Mouse (Mus musculus) heart, embryonic 13.5 days (tissue): Measurements from ENCODE around the gene Cnot10. TPM values are rescaled to one million over a fixed set of nuclear protein-coding genes. Genes with fewer than 3 reads are reported as not detected.

Source experiments
- ATAC-seq: fragments of 200-750 bp; cut with Nextera tagmentation; 2 replicates; pipeline ENCODE4 v1.8.0; 2017; ENCODE audit warnings: moderate TSS enrichment; ENCODE audit not compliant: insufficient number of reproducible peaks, low FRiP score, low TSS enrichment; ENCODE audit errors: extremely low read depth
- H3K27ac ChIP-seq: fragments of 300-500 bp; sonication (generic); replicated peaks from 2 replicates; pipeline ENCODE4 v1.5.1; 2015; ENCODE audit warnings: moderate library complexity, mild to moderate bottlenecking, inconsistent platforms
- H3K27me3 ChIP-seq: fragments of 300-500 bp; sonication (generic); replicated peaks from 2 replicates; pipeline ENCODE4 v1.6.1; 2015; ENCODE audit warnings: mild to moderate bottlenecking, inconsistent platforms
- H3K36me3 ChIP-seq: fragments of 300-500 bp; sonication (generic); 2 replicates; pipeline ENCODE4 v1.6.1; 2015; ENCODE audit warnings: mild to moderate bottlenecking, inconsistent platforms
- H3K4me1 ChIP-seq: fragments of 300-500 bp; sonication (generic); 2 replicates; pipeline ENCODE4 v1.6.1; 2015; ENCODE audit warnings: inconsistent platforms
- H3K4me2 ChIP-seq: fragments of 300-500 bp; sonication (generic); 2 replicates; pipeline ENCODE4 v1.6.1; 2015; ENCODE audit warnings: inconsistent platforms, mild to moderate bottlenecking, moderate library complexity
- H3K4me3 ChIP-seq: fragments of 300-500 bp; sonication (generic); 2 replicates; pipeline ENCODE4 v1.5.1; 2015; ENCODE audit warnings: moderate library complexity, mild to moderate bottlenecking, inconsistent platforms
- H3K9ac ChIP-seq: fragments of 300-500 bp; sonication (generic); 2 replicates; pipeline ENCODE4 v1.6.1; 2015; ENCODE audit warnings: inconsistent platforms, mild to moderate bottlenecking, moderate library complexity
- H3K9me3 ChIP-seq: fragments of 300-500 bp; sonication (generic); 2 replicates; pipeline ENCODE4 v1.6.1; 2016; ENCODE audit warnings: inconsistent platforms
- WGBS: fragments of 180-500 bp; shearing (Covaris S2); methylation state at CpG from one replicate; pipeline ENCODE4 v1.1.7; 2015; ENCODE audit warnings: mixed read lengths; 5-methylcytosine and 5-hydroxymethylcytosine counted together
- polyA plus RNA-seq: library from polyadenylated mRNA; unstranded; fragments of >200 nt; fragmentation: Nextera tagmentation; extraction: Ambion mirVana; gene quantifications from 2 replicates; pipeline ENCODE4 v1.2.1, GENCODE M21; 2015

Cnot10 gene
- polyA plus RNA-seq, 1 experiment from 2014 or later, result 35.1 TPM

GRCm38 (mm10) chr9:114671946-114672345, 32.0 kb upstream of the Cnot10 start:
- Histone ChIP-seq H3K4me3 (no peak overlapping the region), H3K27ac (no peak overlapping the region), H3K36me3 (no peaks in the 10 kb centered on the region), H3K9me3 (no peaks in the 10 kb centered on the region), H3K4me1 (peaks cover 41% of the 10 kb centered on the region), H3K4me2 (no peak overlapping the region), H3K27me3 (no peaks in the 10 kb centered on the region), H3K9ac (no peak overlapping the region)
- no peak for ATAC-seq
- 62% methylated on average over 1 of the region's 1 CpGs for WGBS

GRCm38 (mm10) chr9:114669011-114669410, 29.0 kb upstream of the Cnot10 start:
- H3K4me1 ChIP-seq, result peaks cover 52% of the 10 kb centered on the region
- 63% methylated on average over 5 of the region's 5 CpGs for WGBS
- H3K9ac ChIP-seq, result no peak overlapping the region
- no peaks in the 10 kb centered on the region for H3K9me3 ChIP-seq
- no peak overlapping the region for H3K4me2 ChIP-seq
- no peak for ATAC-seq
- no peaks in the 10 kb centered on the region for H3K36me3 ChIP-seq
- peak overlapping the region; percentile 93 for H3K27ac ChIP-seq
- H3K27me3 ChIP-seq, result no peaks in the 10 kb centered on the region
- no peak overlapping the region for H3K4me3 ChIP-seq

- Histone ChIP-seq H3K27ac (peak overlapping the region; percentile 93), H3K9ac (0 out of 2 replicates have a peak overlapping the region, but pooled peaks have one; percentile 37), H3K4me3 (no peak overlapping the region), H3K36me3 (no peaks in the 10 kb centered on the region), H3K27me3 (no peaks in the 10 kb centered on the region), H3K9me3 (no peaks in the 10 kb centered on the region), H3K4me2 (no peak overlapping the region; the same call in 1 of the 2 replicates), H3K4me1 (peaks cover 46% of the 10 kb centered on the region)
- WGBS, result 29% methylated on average over 4 of the region's 4 CpGs
- ATAC-seq, result peak; percentile 59; the same call in 1 of the 2 replicates
Measured at GRCm38 (mm10) chr9:114668047-114668446, 28.1 kb upstream of the Cnot10 start.

GRCm38 (mm10) chr9:114666858-114667257, 26.9 kb upstream of the Cnot10 start:
- peak overlapping the region; percentile 93 for H3K27ac ChIP-seq
- WGBS, result 69% methylated on average over 10 of the region's 10 CpGs

GRCm38 (mm10) chr9:114663782-114664181, 23.8 kb upstream of the Cnot10 start:
- 70% methylated on average over 11 of the region's 11 CpGs for WGBS
- no peak for ATAC-seq
- Histone ChIP-seq H3K4me2 (no peak overlapping the region), H3K36me3 (no peaks in the 10 kb centered on the region), H3K27me3 (no peaks in the 10 kb centered on the region), H3K9me3 (peaks cover 3% of the 10 kb centered on the region; the same call in 1 of the 2 replicates), H3K4me1 (peaks cover 31% of the 10 kb centered on the region), H3K9ac (0 out of 2 replicates have a peak overlapping the region, but pooled peaks have one; percentile 50), H3K4me3 (no peak overlapping the region), H3K27ac (peak overlapping the region; percentile 80)

More at GRCm38 (mm10) chr9:114666858-114667257, 26.9 kb upstream of the Cnot10 start:
- H3K36me3 ChIP-seq, result no peaks in the 10 kb centered on the region
- peaks cover 37% of the 10 kb centered on the region for H3K4me1 ChIP-seq
- H3K4me3 ChIP-seq, result no peak overlapping the region
- no peak overlapping the region for H3K9ac ChIP-seq
- no peak overlapping the region for H3K4me2 ChIP-seq
- no peak for ATAC-seq
- no peaks in the 10 kb centered on the region for H3K27me3 ChIP-seq
- H3K9me3 ChIP-seq, result no peaks in the 10 kb centered on the region

- 40% methylated on average over 7 of the region's 7 CpGs for WGBS
- no peaks in the 10 kb centered on the region for H3K36me3 ChIP-seq
- H3K4me2 ChIP-seq, result no peak overlapping the region
- peaks cover 3% of the 10 kb centered on the region; the same call in 1 of the 2 replicates for H3K9me3 ChIP-seq
- no peak overlapping the region for H3K27ac ChIP-seq
- no peaks in the 10 kb centered on the region for H3K27me3 ChIP-seq
- no peak for ATAC-seq
- 0 out of 2 replicates have a peak overlapping the region, but pooled peaks have one; percentile 37 for H3K9ac ChIP-seq
- peaks cover 14% of the 10 kb centered on the region for H3K4me1 ChIP-seq
- no peak overlapping the region for H3K4me3 ChIP-seq
Measured at GRCm38 (mm10) chr9:114661991-114662390, 22.0 kb upstream of the Cnot10 start.

- Histone ChIP-seq H3K4me3 (no peak overlapping the region), H3K9me3 (peaks cover 3% of the 10 kb centered on the region; the same call in 1 of the 2 replicates), H3K4me1 (peaks cover 11% of the 10 kb centered on the region), H3K36me3 (no peaks in the 10 kb centered on the region), H3K27me3 (no peaks in the 10 kb centered on the region), H3K4me2 (no peak overlapping the region), H3K27ac (no peak overlapping the region), H3K9ac (no peak overlapping the region)
- WGBS, result 72% methylated on average over 6 of the region's 6 CpGs
- no peak for ATAC-seq
Measured at GRCm38 (mm10) chr9:114660983-114661382, 21.0 kb upstream of the Cnot10 start.

GRCm38 (mm10) chr9:114660506-114660905, 20.5 kb upstream of the Cnot10 start:
- no peak for ATAC-seq
- Histone ChIP-seq H3K9me3 (peaks cover 3% of the 10 kb centered on the region; the same call in 1 of the 2 replicates), H3K4me2 (no peak overlapping the region), H3K4me3 (no peak overlapping the region), H3K27ac (no peak overlapping the region), H3K27me3 (no peaks in the 10 kb centered on the region), H3K4me1 (peaks cover 11% of the 10 kb centered on the region), H3K9ac (no peak overlapping the region), H3K36me3 (no peaks in the 10 kb centered on the region)
- WGBS, result 82% methylated on average over 6 of the region's 6 CpGs

- Histone ChIP-seq H3K9me3 (peaks cover 3% of the 10 kb centered on the region; the same call in 1 of the 2 replicates), H3K9ac (no peak overlapping the region), H3K27me3 (no peaks in the 10 kb centered on the region; the same call in 1 of the 2 replicates), H3K36me3 (no peaks in the 10 kb centered on the region), H3K4me2 (no peak overlapping the region), H3K4me1 (no peaks in the 10 kb centered on the region), H3K4me3 (no peak overlapping the region), H3K27ac (no peak overlapping the region)
- ATAC-seq, result no peak
- 71% methylated on average over 3 of the region's 3 CpGs for whole genome bisulfite sequencing
Measured at GRCm38 (mm10) chr9:114656701-114657100, 16.7 kb upstream of the Cnot10 start.

- Histone ChIP-seq H3K4me1 (no peaks in the 10 kb centered on the region), H3K4me3 (no peak overlapping the region), H3K27me3 (peaks cover 8% of the 10 kb centered on the region; the same call in 1 of the 2 replicates), H3K9me3 (peaks cover 3% of the 10 kb centered on the region; the same call in 1 of the 2 replicates), H3K9ac (no peak overlapping the region), H3K4me2 (no peak overlapping the region), H3K36me3 (no peaks in the 10 kb centered on the region), H3K27ac (no peak overlapping the region)
- no peak for ATAC-seq
- 82% methylated on average over 4 of the region's 4 CpGs for WGBS
Measured at GRCm38 (mm10) chr9:114655356-114655755, 15.4 kb upstream of the Cnot10 start.

- H3K4me3 ChIP-seq, result 0 out of 2 replicates have a peak overlapping the region, but pooled peaks have one; percentile 2
- no peak overlapping the region for H3K27ac ChIP-seq
- peaks cover 17% of the 10 kb centered on the region; the same call in 1 of the 2 replicates for H3K27me3 ChIP-seq
- H3K9me3 ChIP-seq, result no peaks in the 10 kb centered on the region
- H3K9ac ChIP-seq, result no peak overlapping the region
- no peaks in the 10 kb centered on the region for H3K4me1 ChIP-seq
- WGBS, result 44% methylated on average over 21 of the region's 21 CpGs
- no peaks in the 10 kb centered on the region for H3K36me3 ChIP-seq
- peak overlapping the region; percentile 34; the same call in 1 of the 2 replicates for H3K4me2 ChIP-seq
- no peak for ATAC-seq
Measured at GRCm38 (mm10) chr9:114650938-114651634, 11.1 kb upstream of the Cnot10 start.
